Mouse (Mus musculus): ENCODE measurements around the gene Taar6. TPM values are rescaled to one million over a fixed set of nuclear protein-coding genes. Genes with fewer than 3 reads are reported as not detected.

Taar6 gene
- polyA plus RNA-seq (2015; fragmentation: Nextera tagmentation; extraction: Ambion mirVana): not detected in 2 replicates

GRCm38 (mm10) chr10:23985546-23985945 is at the start of gene Taar6:
TSS of gene Taar6 (minus strand) at chr10:23985646.
- H3K9ac ChIP-seq: no peak within 1 kb of the TSS
- no peak within 1 kb of the TSS for H3K4me3 ChIP-seq
- H3K4me1 ChIP-seq: no peaks in the 10 kb centered on the region
- WGBS: 74% methylated on average over 8 of the region's 8 CpGs
- no peak within 1 kb of the TSS for H3K4me2 ChIP-seq
- ATAC-seq (ENCODE audit: insufficient number of reproducible peaks, low FRiP score, low TSS enrichment, low read depth): no peak
- no peaks in the 10 kb centered on the region for H3K36me3 ChIP-seq
- H3K27ac ChIP-seq: no peak within 1 kb of the TSS
- no peaks in the 10 kb centered on the region for H3K27me3 ChIP-seq
- H3K9me3 ChIP-seq: no peaks in the 10 kb centered on the region

DNA sequence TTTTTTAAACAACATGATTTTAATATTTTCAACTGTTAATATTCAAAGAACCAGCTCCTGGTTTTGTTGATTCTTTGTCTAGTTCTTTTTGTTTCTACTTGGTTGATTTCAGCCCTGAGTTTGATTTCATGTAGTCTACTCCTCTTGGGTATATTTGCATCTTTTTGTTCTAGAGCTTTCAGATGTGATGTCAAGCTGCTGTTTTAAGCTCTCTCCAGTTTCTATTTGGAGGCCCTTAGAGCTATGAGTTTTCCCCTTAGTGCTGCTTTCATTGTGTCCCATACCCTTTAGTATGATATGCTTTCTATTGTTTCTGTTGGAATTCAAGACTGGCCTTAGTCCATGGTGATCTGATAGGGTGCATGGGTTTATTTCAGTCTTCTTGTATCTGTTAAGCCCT is 45.9 kb upstream of the Taar6 start:
- Histone ChIP-seq H3K4me1 (no peaks in the 10 kb centered on the region), H3K27me3 (no peaks in the 10 kb centered on the region), H3K36me3 (no peaks in the 10 kb centered on the region), H3K9ac (no peak overlapping the region), H3K27ac (no peak overlapping the region), H3K4me2 (no peak overlapping the region), H3K4me3 (no peak overlapping the region), H3K9me3 (no peaks in the 10 kb centered on the region)
- ATAC-seq (ENCODE audit: insufficient number of reproducible peaks, low FRiP score, low TSS enrichment, low read depth): no peak

DNA sequence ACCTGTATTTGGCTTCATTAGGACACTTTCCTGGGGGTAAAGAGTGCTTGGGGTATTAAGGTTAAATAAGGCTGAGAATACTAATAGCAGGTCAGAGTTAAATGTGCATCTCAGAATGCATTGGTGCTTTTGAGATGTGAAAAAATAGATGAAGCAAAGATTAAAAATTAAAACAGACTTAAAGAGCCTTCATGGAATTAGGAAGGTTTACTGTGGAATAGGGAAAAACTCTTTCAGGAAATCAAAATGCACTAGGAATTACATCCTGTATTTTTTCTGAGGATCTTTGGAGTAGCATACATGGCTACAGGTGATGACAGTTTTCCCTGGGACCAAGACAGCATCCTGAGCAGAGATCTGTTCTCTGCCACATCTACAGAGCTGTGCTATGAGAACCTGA is 41.5 kb upstream of the Taar6 start, which contains the start of gene Taar7d:
Gene Taar7d, plus strand, starts transcription at position 301 of the 400 bp plus-strand sequence.
- no peak for ATAC-seq (ENCODE audit: insufficient number of reproducible peaks, low FRiP score, low TSS enrichment, low read depth)
- Histone ChIP-seq H3K9ac (no peak within 1 kb of the TSS), H3K9me3 (no peaks in the 10 kb centered on the region)

GRCm38 (mm10) chr10:24008143-24008542 is 22.7 kb upstream of the Taar6 start:
- no peaks in the 10 kb centered on the region for H3K9me3 ChIP-seq
- H3K4me2 ChIP-seq: no peak overlapping the region
- H3K27me3 ChIP-seq: no peaks in the 10 kb centered on the region
- no peaks in the 10 kb centered on the region for H3K4me1 ChIP-seq
- H3K4me3 ChIP-seq: no peak overlapping the region
- H3K27ac ChIP-seq: no peak overlapping the region
- H3K9ac ChIP-seq: no peak overlapping the region
- 90% methylated on average over 1 of the region's 1 CpGs for WGBS
- H3K36me3 ChIP-seq: no peaks in the 10 kb centered on the region
- no peak for ATAC-seq (ENCODE audit: insufficient number of reproducible peaks, low FRiP score, low TSS enrichment, low read depth)

More for the DNA sequence above, 41.5 kb upstream of the Taar6 start, which contains the start of gene Taar7d:
- Histone ChIP-seq H3K4me2 (no peak within 1 kb of the TSS), H3K27me3 (no peaks in the 10 kb centered on the region), H3K36me3 (no peaks in the 10 kb centered on the region), H3K4me3 (no peak within 1 kb of the TSS), H3K4me1 (no peaks in the 10 kb centered on the region), H3K27ac (no peak within 1 kb of the TSS)

DNA sequence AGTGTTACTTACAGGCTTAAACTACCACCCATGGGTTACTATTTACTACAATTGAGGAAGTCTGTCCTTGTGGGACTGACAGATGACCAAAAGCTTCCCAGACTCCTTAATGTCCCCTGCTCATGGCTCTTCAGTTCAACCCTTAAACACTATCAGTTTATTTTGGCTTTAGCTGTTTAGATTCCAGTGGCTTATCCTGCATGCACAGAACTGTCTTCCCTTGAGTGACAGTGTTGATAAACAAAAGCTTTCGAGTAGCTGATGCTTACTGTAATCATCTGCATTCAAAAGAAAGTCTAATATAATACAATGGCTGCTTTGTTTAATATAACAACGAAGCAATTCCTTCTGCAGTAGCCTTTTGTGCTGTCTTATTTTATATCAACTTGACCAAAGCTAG is 21.6 kb upstream of the Taar6 start:
- no peak for ATAC-seq (ENCODE audit: insufficient number of reproducible peaks, low FRiP score, low TSS enrichment, low read depth)
- H3K36me3 ChIP-seq: no peaks in the 10 kb centered on the region
- H3K27me3 ChIP-seq: no peaks in the 10 kb centered on the region
- H3K9ac ChIP-seq: no peak overlapping the region
- H3K9me3 ChIP-seq: no peaks in the 10 kb centered on the region
- H3K27ac ChIP-seq: no peak overlapping the region
- no peak overlapping the region for H3K4me2 ChIP-seq
- WGBS: 58% methylated on average over 2 of the region's 2 CpGs
- no peaks in the 10 kb centered on the region for H3K4me1 ChIP-seq
- no peak overlapping the region for H3K4me3 ChIP-seq

- WGBS: 72% methylated on average over 1 of the region's 1 CpGs
- Histone ChIP-seq H3K27ac (no peak overlapping the region), H3K27me3 (no peaks in the 10 kb centered on the region), H3K4me1 (no peaks in the 10 kb centered on the region), H3K36me3 (no peaks in the 10 kb centered on the region), H3K4me3 (no peak overlapping the region), H3K9ac (no peak overlapping the region), H3K4me2 (no peak overlapping the region), H3K9me3 (no peaks in the 10 kb centered on the region)
- no peak for ATAC-seq (ENCODE audit: insufficient number of reproducible peaks, low FRiP score, low TSS enrichment, low read depth)
Observed at GRCm38 (mm10) chr10:24006442-24006841, 21.0 kb upstream of the Taar6 start.

GRCm38 (mm10) chr10:23999639-24000038 is 14.2 kb upstream of the Taar6 start, which contains the start of gene Taar7b:
TSS of gene Taar7b (plus strand) at chr10:23999939.
- Histone ChIP-seq H3K27ac (no peak within 1 kb of the TSS), H3K27me3 (no peaks in the 10 kb centered on the region), H3K9me3 (no peaks in the 10 kb centered on the region), H3K9ac (no peak within 1 kb of the TSS), H3K4me3 (no peak within 1 kb of the TSS), H3K4me1 (no peaks in the 10 kb centered on the region), H3K4me2 (no peak within 1 kb of the TSS), H3K36me3 (no peaks in the 10 kb centered on the region)
- WGBS: 84% methylated on average over 1 of the region's 1 CpGs
- no peak for ATAC-seq (ENCODE audit: insufficient number of reproducible peaks, low FRiP score, low TSS enrichment, low read depth)

GRCm38 (mm10) chr10:23993381-23993780 is 7.9 kb upstream of the Taar6 start, which contains the start of gene Taar7a:
TSS of gene Taar7a (minus strand) at chr10:23993481.
- no peak for ATAC-seq (ENCODE audit: insufficient number of reproducible peaks, low FRiP score, low TSS enrichment, low read depth)
- no peak within 1 kb of the TSS for H3K4me3 ChIP-seq

DNA sequence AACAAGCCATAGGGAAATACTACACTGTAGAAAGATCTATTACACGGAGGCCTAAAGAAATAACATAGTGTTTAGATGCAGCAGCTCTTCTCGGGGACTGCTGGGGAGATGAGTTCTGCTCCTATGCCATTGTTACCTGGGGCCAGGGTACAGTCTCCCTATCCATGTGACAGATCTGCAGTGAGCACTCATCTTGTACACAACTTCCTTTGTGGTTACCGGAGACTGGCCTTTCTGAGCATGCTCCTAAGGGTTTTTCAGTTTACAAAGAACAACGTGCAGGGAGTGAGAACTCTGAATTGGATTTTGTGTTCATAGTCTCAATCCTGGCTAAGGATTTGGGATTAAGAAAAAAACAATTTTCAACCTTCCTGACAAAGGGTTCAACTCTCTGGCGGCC is 973 bp upstream of the Taar6 start:
- no peaks in the 10 kb centered on the region for H3K36me3 ChIP-seq
- H3K27ac ChIP-seq: no peak overlapping the region
- H3K4me1 ChIP-seq: no peaks in the 10 kb centered on the region
- H3K9ac ChIP-seq: no peak overlapping the region
- no peak overlapping the region for H3K4me3 ChIP-seq
- 76% methylated on average over 5 of the region's 5 CpGs for WGBS
- H3K27me3 ChIP-seq: no peaks in the 10 kb centered on the region
- ATAC-seq (ENCODE audit: insufficient number of reproducible peaks, low FRiP score, low TSS enrichment, low read depth): no peak
- no peak overlapping the region for H3K4me2 ChIP-seq
- H3K9me3 ChIP-seq: no peaks in the 10 kb centered on the region

More at GRCm38 (mm10) chr10:23993381-23993780, 7.9 kb upstream of the Taar6 start, which contains the start of gene Taar7a:
- Histone ChIP-seq H3K4me1 (no peaks in the 10 kb centered on the region), H3K27ac (no peak within 1 kb of the TSS), H3K9ac (no peak within 1 kb of the TSS), H3K36me3 (no peaks in the 10 kb centered on the region), H3K9me3 (no peaks in the 10 kb centered on the region), H3K27me3 (no peaks in the 10 kb centered on the region), H3K4me2 (no peak within 1 kb of the TSS)
- WGBS: 80% methylated on average over 3 of the region's 3 CpGs

DNA sequence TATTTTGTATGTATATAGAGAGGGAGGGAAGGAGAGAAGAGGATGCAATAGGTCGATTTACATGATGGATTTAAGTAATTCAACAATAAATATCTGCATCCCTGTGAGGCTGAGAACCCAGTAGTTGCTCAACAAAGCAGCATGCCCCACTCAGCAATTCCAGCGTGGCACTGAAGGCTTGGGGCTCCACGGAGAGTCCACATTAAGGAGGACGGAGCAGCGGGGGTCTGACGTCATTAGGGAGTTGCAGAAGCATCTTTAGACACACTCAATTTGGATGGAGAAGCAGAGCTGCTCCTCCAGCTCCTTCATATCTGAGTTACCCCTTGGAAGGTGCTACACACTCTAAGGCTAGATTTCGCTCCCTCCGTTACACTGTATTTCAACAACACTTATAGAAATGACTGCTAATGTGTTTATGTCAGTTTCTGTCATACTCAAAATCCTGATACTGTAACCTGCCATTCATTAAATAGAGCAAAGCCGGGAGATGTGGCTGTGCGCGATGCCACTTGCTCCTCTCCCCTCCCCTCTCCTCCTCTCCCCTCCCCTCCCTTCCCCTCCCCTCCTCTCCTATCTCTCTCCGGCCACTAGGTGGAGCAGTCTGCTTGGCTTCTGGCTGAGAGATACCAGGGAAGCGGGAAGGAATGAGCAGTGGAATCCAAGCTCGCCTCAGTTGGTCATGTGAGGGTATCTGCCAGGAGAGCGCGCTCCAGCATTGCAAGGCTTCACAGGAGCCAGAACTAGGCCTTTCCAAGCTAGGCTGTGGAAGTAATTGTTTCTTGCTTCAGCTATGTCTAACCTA is 6.3 kb downstream of the Taar6 start:
- Histone ChIP-seq H3K27me3 (no peaks in the 10 kb centered on the region), H3K4me1 (no peaks in the 10 kb centered on the region), H3K36me3 (no peaks in the 10 kb centered on the region), H3K27ac (no peak overlapping the region), H3K9me3 (no peaks in the 10 kb centered on the region), H3K4me2 (no peak overlapping the region), H3K9ac (no peak overlapping the region), H3K4me3 (no peak overlapping the region)
- WGBS: 41% methylated on average over 16 of the region's 16 CpGs
- ATAC-seq (ENCODE audit: insufficient number of reproducible peaks, low FRiP score, low TSS enrichment, low read depth): no peak

DNA sequence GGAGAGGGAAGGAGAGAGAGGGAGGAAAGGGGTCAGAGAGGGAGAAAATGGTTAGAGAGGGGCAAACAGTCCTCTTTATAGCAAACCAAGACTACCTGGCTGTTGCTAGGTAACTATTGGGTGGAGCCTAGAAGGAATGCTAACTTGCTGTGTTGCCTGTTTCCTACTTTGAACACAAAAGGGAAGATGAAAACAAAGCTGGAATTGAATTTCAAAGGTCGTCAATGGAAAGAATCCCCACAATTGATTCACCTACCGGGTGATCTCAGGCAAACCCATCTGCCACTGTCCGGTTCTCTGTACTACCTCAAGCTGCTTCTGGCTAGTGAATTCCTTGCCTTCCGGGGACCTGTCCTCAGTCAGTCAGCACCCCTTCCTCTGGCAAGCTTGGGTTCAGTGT is 7.5 kb downstream of the Taar6 start:
- no peaks in the 10 kb centered on the region for H3K27me3 ChIP-seq
- no peak for ATAC-seq (ENCODE audit: insufficient number of reproducible peaks, low FRiP score, low TSS enrichment, low read depth)
- no peak overlapping the region for H3K9ac ChIP-seq
- H3K36me3 ChIP-seq: no peaks in the 10 kb centered on the region
- H3K9me3 ChIP-seq: no peaks in the 10 kb centered on the region
- no peak overlapping the region for H3K27ac ChIP-seq
- H3K4me1 ChIP-seq: no peaks in the 10 kb centered on the region
- H3K4me3 ChIP-seq: no peak overlapping the region
- no peak overlapping the region for H3K4me2 ChIP-seq
- 57% methylated on average over 4 of the region's 4 CpGs for WGBS

DNA sequence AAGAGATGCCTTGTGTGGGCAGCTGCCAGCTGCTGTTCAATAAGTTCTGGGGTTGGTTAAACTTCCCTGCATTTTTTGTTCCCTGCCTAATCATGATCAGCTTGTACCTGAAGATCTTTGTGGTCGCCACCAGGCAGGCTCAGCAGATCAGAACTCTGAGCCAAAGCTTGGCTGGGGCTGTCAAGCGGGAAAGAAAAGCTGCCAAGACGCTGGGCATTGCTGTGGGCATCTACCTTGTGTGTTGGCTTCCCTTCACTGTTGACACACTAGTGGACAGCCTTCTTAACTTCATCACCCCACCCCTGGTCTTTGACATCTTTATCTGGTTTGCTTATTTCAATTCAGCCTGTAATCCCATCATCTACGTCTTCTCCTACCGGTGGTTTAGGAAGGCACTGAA is 14.2 kb downstream of the Taar6 start:
- Histone ChIP-seq H3K4me2 (no peak overlapping the region), H3K36me3 (no peaks in the 10 kb centered on the region), H3K27me3 (no peaks in the 10 kb centered on the region), H3K4me3 (no peak overlapping the region), H3K4me1 (no peaks in the 10 kb centered on the region), H3K9me3 (no peaks in the 10 kb centered on the region), H3K9ac (no peak overlapping the region), H3K27ac (no peak overlapping the region)
- 82% methylated on average over 5 of the region's 5 CpGs for WGBS
- no peak for ATAC-seq (ENCODE audit: insufficient number of reproducible peaks, low FRiP score, low TSS enrichment, low read depth)
